Mouse (Mus musculus) macrophage (primary cell): ENCODE data around the gene Traf5. TPM values are rescaled to one million over a fixed set of nuclear protein-coding genes. Genes with fewer than 3 reads are reported as not detected.

Source experiments
- H3K27ac ChIP-seq: fragments of 350-480 bp; formaldehyde crosslinking; 2 replicates; pipeline ENCODE4 v1.9.0; 2021
- H3K36me3 ChIP-seq: fragments of 350-480 bp; formaldehyde crosslinking; 2 replicates; pipeline ENCODE4 v1.9.0; 2021; ENCODE audit errors: inconsistent target
- H3K4me3 ChIP-seq: fragments of 350-480 bp; formaldehyde crosslinking; 2 replicates; pipeline ENCODE4 v1.9.0; 2021; ENCODE audit errors: inconsistent target
- H3K79me2 ChIP-seq: fragments of 350-480 bp; formaldehyde crosslinking; 2 replicates; pipeline ENCODE4 v1.9.0; 2021; ENCODE audit errors: inconsistent target
- WGBS: methylation state at CpG from one replicate; pipeline ENCODE4 v1.1.7; 2026; ENCODE audit warnings: inconsistent platforms; ENCODE audit not compliant: missing documents; 5-methylcytosine and 5-hydroxymethylcytosine counted together
- polyA plus RNA-seq: library from polyadenylated mRNA; stranded (reverse); fragments of 250-400 nt; gene quantifications from 3 replicates; pipeline ENCODE4 v1.2.4, GENCODE M21; 2018; ENCODE audit warnings: inconsistent platforms

Gene Traf5
- polyA plus RNA-seq, 1 experiment from 2014 or later, result 11.1 TPM

- whole genome bisulfite sequencing, result over 99% methylated on average over 8 of the region's 9 CpGs
- Histone ChIP-seq H3K79me2 (no peaks in the 10 kb centered on the region), H3K36me3 (peaks cover 41% of the 10 kb centered on the region; the same call in 1 of the 2 replicates), H3K27ac (no peak overlapping the region), H3K4me3 (no peak overlapping the region)
Measured at GRCm38 (mm10) chr1:192104021-192104420, 11.7 kb upstream of the Traf5 start.

- WGBS, result 94% methylated on average over 6 of the region's 6 CpGs
- H3K79me2 ChIP-seq, result no peaks in the 10 kb centered on the region
- H3K27ac ChIP-seq, result no peak overlapping the region
- H3K36me3 ChIP-seq, result peaks cover 41% of the 10 kb centered on the region; the same call in 1 of the 2 replicates
- no peak overlapping the region for H3K4me3 ChIP-seq
Measured at GRCm38 (mm10) chr1:192103176-192103575, 10.8 kb upstream of the Traf5 start.

GRCm38 (mm10) chr1:192101359-192101758, 9.0 kb upstream of the Traf5 start:
- H3K27ac ChIP-seq, result no peak overlapping the region
- no peaks in the 10 kb centered on the region for H3K79me2 ChIP-seq
- no peak overlapping the region for H3K4me3 ChIP-seq
- WGBS, result 78% methylated on average over 8 of the region's 8 CpGs
- peaks cover 38% of the 10 kb centered on the region; the same call in 1 of the 2 replicates for H3K36me3 ChIP-seq

GRCm38 (mm10) chr1:192100742-192101141, 8.4 kb upstream of the Traf5 start:
- H3K36me3 ChIP-seq, result peaks cover 38% of the 10 kb centered on the region; the same call in 1 of the 2 replicates
- no peak overlapping the region for H3K4me3 ChIP-seq
- H3K27ac ChIP-seq, result no peak overlapping the region
- H3K79me2 ChIP-seq, result no peaks in the 10 kb centered on the region
- WGBS, result 95% methylated on average over 11 of the region's 11 CpGs

DNA sequence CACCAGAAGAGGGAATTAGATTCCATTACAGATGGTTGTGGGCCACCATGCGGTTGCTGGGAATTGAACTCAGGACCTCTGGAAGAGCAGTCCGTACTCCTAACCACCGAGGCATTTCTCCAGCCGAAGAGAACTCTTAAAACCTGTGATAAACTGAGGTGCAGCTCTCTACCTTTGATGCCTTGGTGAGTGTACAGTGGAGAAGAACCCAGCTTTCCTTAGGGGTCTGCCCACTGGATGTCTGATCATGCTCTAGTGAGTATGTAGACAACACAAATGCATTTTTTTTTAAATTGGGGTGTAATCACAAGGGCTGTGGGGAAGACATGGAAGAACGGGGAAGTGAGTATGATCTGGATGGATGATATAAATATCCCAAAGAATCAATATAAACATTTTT, 3.3 kb upstream of the Traf5 start:
- Histone ChIP-seq H3K4me3 (no peak overlapping the region), H3K27ac (no peak overlapping the region), H3K36me3 (peaks cover 18% of the 10 kb centered on the region; the same call in 1 of the 2 replicates), H3K79me2 (peaks cover 11% of the 10 kb centered on the region; the same call in 1 of the 2 replicates)
- WGBS, result 82% methylated on average over 5 of the region's 5 CpGs

DNA sequence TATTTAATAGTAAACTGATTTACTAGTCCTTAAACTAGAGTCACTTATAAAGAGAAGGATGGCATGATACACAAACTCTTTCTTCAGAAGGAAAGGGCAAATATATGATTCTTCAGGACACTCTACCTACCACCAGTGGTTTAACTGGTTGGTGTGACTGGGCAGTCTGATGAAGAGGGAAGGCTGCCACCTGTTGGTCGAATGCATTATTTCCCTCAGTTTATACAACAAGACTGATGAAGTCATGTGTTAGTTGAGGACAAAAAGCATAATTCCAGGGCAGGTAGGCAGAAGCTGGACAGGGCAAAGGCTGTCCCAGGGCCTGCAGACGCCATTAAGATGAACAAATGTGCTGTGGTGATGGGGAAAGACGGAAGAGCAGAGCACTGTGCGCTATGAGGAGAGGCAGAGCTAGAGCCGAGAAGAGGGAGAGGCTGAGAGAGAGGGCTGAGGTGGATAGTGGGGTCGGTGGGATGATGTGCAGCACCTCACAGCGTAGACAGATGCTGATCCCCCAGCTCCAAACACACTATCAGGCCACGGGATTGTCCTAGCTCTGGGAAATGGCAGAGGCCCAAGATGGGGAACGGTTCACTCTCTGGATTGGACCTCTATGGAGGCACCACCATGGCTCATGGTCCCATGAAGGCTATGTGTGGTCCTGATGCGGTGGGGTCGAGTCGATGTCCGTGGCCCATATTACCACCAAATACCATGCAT, 2.3 kb upstream of the Traf5 start:
- H3K79me2 ChIP-seq, result peaks cover 11% of the 10 kb centered on the region; the same call in 1 of the 2 replicates
- WGBS, result 64% methylated on average over 12 of the region's 13 CpGs
- H3K36me3 ChIP-seq, result peaks cover 8% of the 10 kb centered on the region; the same call in 1 of the 2 replicates
- no peak overlapping the region for H3K27ac ChIP-seq
- H3K4me3 ChIP-seq, result no peak overlapping the region

- no peak overlapping the region for H3K27ac ChIP-seq
- peak overlapping the region; percentile 26 for H3K4me3 ChIP-seq
- WGBS, result 32% methylated on average over 16 of the region's 16 CpGs
Measured at GRCm38 (mm10) chr1:192092879-192093660, 711 bp upstream of the Traf5 start.

GRCm38 (mm10) chr1:192090689-192091567, 1.4 kb downstream of the Traf5 start:
- H3K79me2 ChIP-seq, result peaks cover 44% of the 10 kb centered on the region; the same call in 1 of the 2 replicates
- H3K4me3 ChIP-seq, result peak overlapping the region; percentile 71; the same call in 1 of the 2 replicates
- 74% methylated on average over 10 of the region's 11 CpGs for WGBS
- no peaks in the 10 kb centered on the region for H3K36me3 ChIP-seq
- no peak overlapping the region for H3K27ac ChIP-seq

More at GRCm38 (mm10) chr1:192092879-192093660, 711 bp upstream of the Traf5 start:
- Histone ChIP-seq H3K79me2 (peaks cover 23% of the 10 kb centered on the region; the same call in 1 of the 2 replicates), H3K36me3 (no peaks in the 10 kb centered on the region)

DNA sequence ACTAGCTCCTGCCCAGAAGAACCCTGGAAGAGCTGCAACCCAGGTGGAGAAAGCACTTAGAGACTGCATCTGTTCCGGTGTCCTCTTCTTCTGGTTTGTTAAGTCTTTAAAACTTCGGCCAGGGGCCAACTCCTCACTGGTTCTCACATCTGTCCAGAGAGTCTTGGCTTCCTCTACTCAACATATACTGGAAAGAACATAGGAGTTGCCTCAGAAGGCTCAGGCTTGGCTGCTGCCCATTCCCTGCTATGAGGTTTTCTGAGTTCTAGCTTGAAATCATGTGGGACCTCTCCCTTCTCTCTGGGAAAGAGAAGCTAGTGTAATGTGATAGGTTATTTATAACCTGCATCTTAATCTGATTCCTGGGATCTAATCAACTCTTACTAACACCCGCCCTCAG, 2.1 kb downstream of the Traf5 start:
- Histone ChIP-seq H3K79me2 (peaks cover 50% of the 10 kb centered on the region; the same call in 1 of the 2 replicates), H3K27ac (no peak overlapping the region), H3K36me3 (no peaks in the 10 kb centered on the region), H3K4me3 (no peak overlapping the region)
- 93% methylated on average over 3 of the region's 3 CpGs for WGBS

- Histone ChIP-seq H3K79me2 (peaks cover 56% of the 10 kb centered on the region; the same call in 1 of the 2 replicates), H3K36me3 (no peaks in the 10 kb centered on the region), H3K4me3 (no peak overlapping the region), H3K27ac (no peak overlapping the region)
- WGBS, result 71% methylated on average over 9 of the region's 9 CpGs
Measured at GRCm38 (mm10) chr1:192089208-192090166, 2.9 kb downstream of the Traf5 start.

GRCm38 (mm10) chr1:192088011-192088410, 4.3 kb downstream of the Traf5 start:
- WGBS, result 51% methylated on average over 4 of the region's 4 CpGs
- Histone ChIP-seq H3K4me3 (no peak overlapping the region), H3K79me2 (peaks cover 66% of the 10 kb centered on the region; the same call in 1 of the 2 replicates), H3K36me3 (no peaks in the 10 kb centered on the region), H3K27ac (no peak overlapping the region)

DNA sequence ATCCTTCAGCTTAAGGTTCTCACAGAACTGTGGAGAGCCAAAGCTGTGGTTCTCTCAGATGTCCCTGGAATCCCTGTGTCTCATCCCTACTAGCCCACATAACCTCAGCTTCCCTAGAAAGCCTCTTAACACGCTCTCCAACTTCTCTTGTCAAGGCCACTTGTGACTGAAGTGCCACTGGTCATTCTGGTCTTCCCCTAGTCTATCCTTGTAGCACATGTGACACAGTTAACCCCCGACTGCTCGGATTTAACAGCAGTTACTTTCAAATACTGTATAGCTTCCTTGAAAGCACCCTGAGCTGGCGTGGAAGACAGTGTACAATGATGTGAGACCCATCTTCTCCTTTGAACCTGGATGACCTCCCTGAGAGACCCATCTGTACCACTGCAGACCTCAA, 5.3 kb downstream of the Traf5 start:
- WGBS, result 72% methylated on average over 4 of the region's 4 CpGs
- Histone ChIP-seq H3K27ac (no peak overlapping the region), H3K4me3 (no peak overlapping the region), H3K79me2 (peaks cover 73% of the 10 kb centered on the region; the same call in 1 of the 2 replicates), H3K36me3 (no peaks in the 10 kb centered on the region)
